Mouse (Mus musculus): ENCODE measurements around the gene Ihh.

The Ihh gene

DNA sequence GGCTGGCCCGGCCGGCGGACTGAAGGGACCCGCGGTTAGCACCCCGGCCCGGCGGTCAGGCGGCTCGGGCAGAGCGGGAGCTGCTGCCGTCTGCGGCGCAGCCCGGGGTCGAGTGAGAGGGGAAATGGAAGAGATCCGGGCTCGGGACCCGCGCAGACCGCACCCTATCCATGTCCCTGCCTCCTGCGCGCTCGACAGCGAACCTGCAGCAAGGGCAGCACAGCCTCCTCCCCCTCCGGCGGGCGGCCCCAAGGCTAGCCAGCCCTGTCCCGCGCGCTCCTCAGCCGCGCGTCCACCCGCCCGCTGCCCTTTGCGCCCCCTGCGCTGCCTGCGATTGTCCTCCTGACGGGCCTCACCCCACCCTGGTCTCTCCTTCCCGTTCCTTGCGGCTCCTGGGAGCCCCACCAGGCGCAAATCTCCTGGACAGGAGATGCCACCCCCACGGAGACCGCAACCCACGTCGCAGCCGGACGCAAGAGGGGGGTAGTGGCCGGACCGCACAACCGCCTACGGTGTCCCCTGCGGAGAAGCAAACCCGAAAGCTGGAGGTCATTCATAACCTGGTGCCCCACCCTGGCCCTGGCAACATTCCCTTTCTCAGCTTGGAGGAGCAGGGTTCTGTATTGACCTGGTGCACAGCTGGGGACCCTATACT lies at the start of gene Ihh:
Gene Ihh, minus strand, starts transcription at position 117 of the 655 bp plus-strand sequence.
- DNase-seq (ENCODE audit: low spot score): no peak

GRCm38 (mm10) chr1:75001183-75001582 lies 49.7 kb upstream of the Ihh start:
- no peak for DNase-seq (ENCODE audit: low spot score)

DNA sequence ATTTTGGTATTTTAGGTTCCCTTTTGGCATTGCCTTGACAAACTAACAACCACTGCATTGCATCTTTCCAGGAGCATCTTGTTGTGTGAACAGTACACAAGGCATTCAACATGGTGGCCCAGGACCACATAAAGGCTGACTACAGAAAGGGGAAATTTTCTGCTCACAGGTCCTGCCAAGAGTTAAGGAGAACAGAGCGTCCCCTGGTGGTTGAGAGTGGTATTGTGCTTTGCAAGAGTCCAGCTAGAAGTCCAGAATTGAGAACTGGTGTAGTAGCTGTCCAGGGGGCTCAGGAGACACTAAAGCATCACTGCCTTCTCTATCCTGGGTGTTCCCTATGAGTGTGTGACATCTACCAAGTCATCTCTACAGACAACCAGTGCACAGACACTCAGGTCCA lies 49.0 kb upstream of the Ihh start:
- peak; percentile 37 for DNase-seq (ENCODE audit: low spot score)

DNA sequence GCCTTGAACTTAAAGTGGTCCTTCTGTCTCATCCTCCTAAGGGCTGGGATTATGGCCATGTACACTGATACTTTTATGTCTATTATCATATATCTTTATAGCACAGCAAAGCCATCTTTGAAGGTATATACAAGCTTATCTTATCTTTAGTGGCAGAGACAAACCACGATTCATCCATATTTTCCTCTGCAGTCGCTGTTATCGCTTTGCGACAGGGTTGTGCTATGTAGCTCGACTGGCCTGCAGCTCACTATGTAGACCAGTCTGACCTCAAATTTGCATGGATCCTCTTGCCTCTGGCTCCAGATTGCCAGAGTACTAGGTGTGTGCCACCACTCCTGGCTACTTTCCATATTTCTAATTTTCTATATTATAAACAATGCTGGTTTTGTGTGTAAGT lies 47.7 kb upstream of the Ihh start:
- DNase-seq (ENCODE audit: low spot score): no peak

- DNase-seq (ENCODE audit: low spot score): no peak
Measured at GRCm38 (mm10) chr1:74997231-74997630, 45.8 kb upstream of the Ihh start.

GRCm38 (mm10) chr1:74977001-74977400 lies 25.5 kb upstream of the Ihh start:
- no peak for DNase-seq (ENCODE audit: low spot score)

GRCm38 (mm10) chr1:74975936-74976335 lies 24.5 kb upstream of the Ihh start:
- peak; percentile 17 for DNase-seq (ENCODE audit: low spot score)

DNA sequence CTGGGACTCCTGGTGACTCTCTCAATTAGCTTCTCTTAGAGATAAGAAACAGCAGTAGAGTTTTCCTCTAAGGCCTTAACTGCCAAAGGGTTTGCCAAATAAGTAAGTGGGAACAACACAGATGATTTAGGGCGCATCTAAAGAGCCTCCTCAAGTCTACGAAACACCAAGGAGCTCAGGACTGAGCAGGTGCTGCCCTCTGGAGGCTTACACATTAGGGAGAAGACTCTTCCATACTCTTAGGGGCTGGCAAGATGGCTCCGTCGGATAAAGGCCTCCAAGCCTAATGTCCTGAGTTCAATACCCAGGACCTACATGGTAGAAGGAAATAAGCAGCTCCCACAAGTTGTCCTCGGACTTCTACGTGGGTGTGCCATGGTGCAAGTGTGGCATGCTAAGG lies 22.1 kb upstream of the Ihh start:
- DNase-seq (ENCODE audit: low spot score): no peak

DNA sequence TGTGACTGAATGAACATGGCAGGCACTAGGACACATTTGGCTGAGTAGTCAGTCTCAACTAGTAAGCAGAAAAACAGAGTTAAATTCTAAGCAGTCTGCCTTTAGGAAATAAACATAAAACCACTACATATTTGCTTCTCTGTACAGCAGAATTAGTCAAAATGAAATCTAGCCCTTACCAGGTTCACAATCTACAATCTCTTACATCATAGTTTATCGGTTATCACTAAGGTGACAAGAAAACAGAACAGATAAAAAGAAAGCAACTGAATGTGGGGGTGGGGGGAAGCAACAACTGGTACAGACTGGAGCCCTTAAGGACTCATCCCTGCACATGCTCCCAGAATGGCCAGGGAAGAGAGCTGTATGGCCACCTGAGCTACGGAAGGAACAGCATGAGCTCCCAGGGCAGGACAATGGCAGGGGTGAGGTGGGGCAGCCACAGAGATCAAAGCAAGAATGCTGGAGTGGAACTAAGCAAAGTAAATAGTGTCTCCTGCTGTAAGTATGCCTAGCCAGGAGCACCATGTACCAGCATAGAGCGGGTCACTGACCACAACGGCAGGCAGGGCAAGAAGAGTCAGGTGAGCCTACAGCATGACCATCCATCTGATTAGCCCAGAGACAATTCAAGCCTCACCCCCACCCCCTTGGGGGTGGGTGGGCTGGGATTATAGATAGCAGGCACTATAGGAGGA lies 20.0 kb upstream of the Ihh start:
- DNase-seq (ENCODE audit: low spot score): peak; percentile 48

DNA sequence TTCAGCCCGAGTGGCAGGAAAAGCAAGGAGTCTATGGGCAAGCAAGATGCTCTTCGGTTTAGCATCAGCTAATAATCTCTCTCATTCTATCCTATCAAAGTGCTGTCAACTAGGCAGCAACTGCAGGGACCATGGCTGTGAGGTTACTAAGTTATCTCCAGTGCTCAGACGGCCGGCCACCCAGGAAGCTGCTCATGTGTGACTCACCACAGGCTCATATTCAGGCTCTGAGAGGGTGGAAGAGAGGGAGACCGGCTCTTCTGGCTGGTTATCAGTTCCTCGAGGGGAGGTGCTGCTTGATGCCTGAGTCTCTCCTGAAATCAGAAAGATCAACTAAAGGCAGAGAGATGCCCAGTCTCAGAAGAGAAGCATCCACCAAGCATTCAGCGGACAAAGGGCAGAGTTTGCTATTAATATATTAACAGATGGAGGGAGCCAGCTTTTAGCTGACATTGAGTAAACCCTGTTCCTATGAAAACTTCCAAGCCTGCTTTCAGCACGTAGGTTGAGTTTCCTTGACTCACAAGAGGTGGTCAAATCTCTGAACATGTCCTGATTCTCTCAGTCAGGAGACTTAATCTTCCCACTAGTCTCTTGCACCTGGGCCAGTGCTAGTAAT lies 16.6 kb upstream of the Ihh start:
- DNase-seq (ENCODE audit: low spot score): no peak

DNA sequence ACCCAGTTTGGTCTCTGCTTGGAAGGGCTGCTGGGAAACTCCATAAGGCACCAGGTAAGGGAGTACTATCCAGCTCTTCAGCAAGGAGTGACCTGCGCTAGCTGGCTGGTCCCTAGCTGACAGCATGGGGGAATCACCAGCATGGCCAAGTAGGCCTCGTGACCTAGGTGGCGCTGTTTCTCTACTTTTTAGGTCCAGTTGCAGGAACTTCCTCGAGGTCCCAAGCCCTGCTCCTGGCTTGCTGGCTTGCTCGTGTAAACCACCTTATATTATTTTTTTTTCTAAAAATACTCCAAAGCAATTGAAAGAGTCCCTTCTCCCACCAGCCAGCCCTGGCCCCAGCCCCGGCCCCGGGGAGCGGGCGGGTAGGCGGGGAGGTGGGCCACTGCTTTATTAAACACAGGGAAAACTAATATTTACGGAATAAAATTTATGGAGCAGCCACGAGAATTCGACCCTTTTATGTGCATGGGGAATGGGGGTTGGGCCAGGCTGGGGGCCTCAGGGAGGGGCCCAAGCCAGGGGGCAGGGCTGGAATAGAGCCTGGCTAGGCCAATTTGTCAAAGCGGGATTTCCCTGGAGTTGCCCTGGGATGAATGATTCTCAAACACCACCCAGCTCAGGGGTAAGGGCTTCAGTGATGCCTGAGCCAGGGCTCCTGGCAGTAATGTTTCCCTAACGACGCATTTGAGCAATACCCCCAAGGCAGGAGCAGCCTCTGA lies 13.2 kb upstream of the Ihh start:
- peak; percentile 74 for DNase-seq (ENCODE audit: low spot score)

DNA sequence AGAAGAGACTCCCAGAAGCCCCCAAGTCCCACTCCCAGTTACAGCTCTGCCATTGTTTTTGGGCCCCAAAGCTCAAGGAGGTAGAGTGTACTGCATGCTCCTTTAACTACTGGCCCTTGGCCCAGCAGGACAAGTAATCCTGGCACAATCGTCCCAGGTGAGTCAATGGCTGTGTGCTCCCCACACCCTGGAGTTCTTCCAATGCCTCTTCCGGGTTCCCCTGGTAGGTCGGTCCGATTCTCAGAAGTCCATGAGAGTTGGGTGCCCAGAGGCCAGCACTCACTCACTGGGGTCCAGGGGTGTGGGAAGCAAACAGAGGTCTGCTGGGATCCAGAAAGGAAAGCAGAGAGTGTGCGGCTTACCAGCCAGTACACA lies 11.4 kb upstream of the Ihh start:
- DNase-seq (ENCODE audit: low spot score): no peak

DNA sequence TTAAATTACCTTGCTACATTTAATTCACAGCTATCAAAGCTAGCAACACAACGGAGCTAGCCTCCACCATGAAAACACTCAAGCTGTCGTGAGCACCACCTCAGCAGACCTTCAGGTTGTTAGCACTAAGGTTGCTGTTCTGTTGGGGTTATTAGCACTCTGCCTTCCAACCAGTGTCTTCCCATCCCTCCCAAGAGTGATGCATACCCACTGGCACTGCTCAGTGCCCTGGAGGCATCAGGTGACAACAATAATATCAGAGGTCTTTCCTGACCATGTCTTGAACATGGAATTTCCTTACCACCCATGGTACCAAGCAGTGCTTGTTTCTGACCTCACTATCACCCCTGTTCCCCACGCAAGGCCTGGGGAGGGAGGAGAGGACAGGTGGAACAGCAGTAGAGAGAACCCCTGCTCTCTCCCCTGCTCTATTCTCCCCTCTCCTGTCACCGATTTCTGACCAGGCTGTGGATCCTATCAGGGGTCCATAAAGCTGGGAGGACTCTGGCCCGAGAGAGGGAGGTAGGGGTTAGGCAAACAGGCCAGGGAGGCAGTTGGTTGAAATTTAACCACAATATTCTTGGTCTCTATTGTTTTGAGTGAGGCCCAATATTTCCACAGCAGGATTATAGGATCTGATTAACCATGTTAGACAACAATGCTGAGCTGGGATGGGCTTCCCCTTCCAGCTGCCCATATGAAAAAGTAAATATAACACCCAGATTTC lies 10.8 kb upstream of the Ihh start:
- no peak for DNase-seq (ENCODE audit: low spot score)

GRCm38 (mm10) chr1:74961722-74962121 lies 10.2 kb upstream of the Ihh start:
- no peak for DNase-seq (ENCODE audit: low spot score)

GRCm38 (mm10) chr1:74960059-74960458 lies 8.6 kb upstream of the Ihh start:
- DNase-seq (ENCODE audit: low spot score): no peak

GRCm38 (mm10) chr1:74950576-74951490 lies 639 bp downstream of the Ihh start:
- DNase-seq (ENCODE audit: low spot score): no peak

- no peak for DNase-seq (ENCODE audit: low spot score)
Measured at GRCm38 (mm10) chr1:74950066-74950465, 1.4 kb downstream of the Ihh start.

DNA sequence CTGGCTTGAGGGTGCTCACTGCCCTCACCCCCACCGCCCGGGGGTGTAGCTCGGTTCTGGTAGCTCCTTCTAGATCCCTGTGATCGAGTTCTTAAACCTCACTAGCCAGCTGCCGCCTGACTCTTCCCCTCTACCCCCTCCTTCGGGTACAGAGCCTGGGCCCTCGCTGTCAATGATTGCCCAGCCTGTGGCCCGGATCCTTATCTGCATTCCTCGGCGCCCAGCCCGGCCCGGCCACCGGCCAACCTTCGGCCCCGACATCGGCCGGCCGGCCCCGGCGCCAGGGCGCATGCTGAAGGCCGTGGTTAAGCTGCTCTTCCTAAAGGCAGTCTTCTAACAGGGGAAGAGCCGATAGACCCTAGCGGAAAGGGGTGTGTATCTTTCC lies 1.8 kb downstream of the Ihh start:
- DNase-seq (ENCODE audit: low spot score): peak; percentile 36

DNA sequence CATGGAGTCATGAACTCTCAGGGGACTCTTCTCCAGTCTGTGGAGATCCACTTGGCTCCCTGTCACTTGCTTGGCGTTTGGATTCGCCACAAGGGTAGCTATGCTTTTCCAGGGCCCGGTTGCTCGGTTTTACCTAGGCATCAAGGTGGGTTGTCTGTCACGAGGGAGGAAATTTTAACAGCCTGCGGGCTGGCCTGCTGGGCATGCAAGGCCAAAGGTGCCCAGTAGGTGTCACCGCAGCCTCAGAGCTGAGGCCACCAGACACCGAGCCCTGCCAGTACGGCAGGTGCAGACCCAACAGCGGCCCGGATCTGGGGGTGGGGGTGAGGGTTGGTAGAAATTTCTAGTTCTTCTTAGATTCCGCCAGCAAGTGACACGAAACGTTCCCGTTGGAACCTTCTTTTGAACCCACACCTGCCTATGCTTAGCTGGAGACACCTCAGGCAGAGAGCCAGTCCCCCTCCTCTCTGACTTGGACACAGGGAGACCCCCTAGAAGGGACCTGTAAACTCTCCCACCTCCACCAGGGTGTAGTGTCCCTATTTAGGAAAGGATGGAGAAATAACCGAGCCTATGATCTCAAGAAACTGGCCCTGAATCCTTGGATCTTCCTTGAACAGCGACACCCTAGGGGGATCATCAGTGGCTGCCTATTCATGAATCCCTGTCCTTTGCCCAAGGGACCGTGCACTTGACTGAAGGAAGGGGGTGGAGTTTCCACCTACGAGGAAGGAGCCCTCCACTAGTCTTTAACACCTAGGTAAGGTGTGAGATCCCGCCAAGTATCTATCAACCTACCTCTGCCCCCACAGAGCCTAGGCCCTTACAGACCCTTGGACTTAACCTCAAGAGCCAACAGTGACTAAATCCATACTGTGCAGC lies 2.4 kb downstream of the Ihh start:
- DNase-seq (ENCODE audit: low spot score): peak; percentile 59
